Mouse (Mus musculus) heart, embryonic 10.5 days (tissue): ENCODE data around the gene Mapk8ip1. TPM values are rescaled to one million over a fixed set of nuclear protein-coding genes. Genes with fewer than 3 reads are reported as not detected.
"Not testable (repeated sequence)": the region's sequence is repeated elsewhere in the genome, so short reads cannot be mapped to it uniquely, and the experiment has no call there.

Experiments used
- DNase-seq: peaks from one replicate; pipeline ENCODE4 v3.0.0-alpha.2; 2017; ENCODE audit warnings: low spot score
- H3K27ac ChIP-seq: fragments of 300-500 bp; sonication (generic); 2 replicates; pipeline ENCODE4 v1.5.1; 2016; ENCODE audit warnings: mild to moderate bottlenecking
- H3K27me3 ChIP-seq: fragments of 300-500 bp; sonication (generic); 2 replicates; pipeline ENCODE4 v1.6.1; 2016; ENCODE audit warnings: mild to moderate bottlenecking; ENCODE audit not compliant: poor library complexity, insufficient read depth, severe bottlenecking
- H3K36me3 ChIP-seq: fragments of 300-500 bp; sonication (generic); 2 replicates; pipeline ENCODE4 v1.6.1; 2016; ENCODE audit warnings: mild to moderate bottlenecking, moderate library complexity
- H3K4me1 ChIP-seq: fragments of 300-500 bp; sonication (generic); 2 replicates; pipeline ENCODE4 v1.6.1; 2016; ENCODE audit warnings: mild to moderate bottlenecking
- H3K4me3 ChIP-seq: fragments of 300-500 bp; sonication (generic); 2 replicates; pipeline ENCODE4 v1.5.1; 2016; ENCODE audit warnings: mild to moderate bottlenecking, moderate library complexity
- H3K9me3 ChIP-seq: fragments of 300-500 bp; sonication (generic); 2 replicates; pipeline ENCODE4 v1.6.1; 2016; ENCODE audit warnings: mild to moderate bottlenecking, moderate library complexity
- WGBS: fragments of 180-500 bp; shearing (Covaris S2); methylation state at CpG from one replicate; pipeline ENCODE4 v1.1.7; 2016; 5-methylcytosine and 5-hydroxymethylcytosine counted together
- polyA plus RNA-seq: library from polyadenylated mRNA; unstranded; fragments of >200 nt; fragmentation: Nextera tagmentation; extraction: Ambion mirVana; gene quantifications from 2 replicates; pipeline ENCODE4 v1.2.1, GENCODE M21; 2016

Mapk8ip1 gene
- polyA plus RNA-seq, 1 experiment from 2014 or later = 18.2 TPM

- Histone ChIP-seq H3K27ac (no peak overlapping the region), H3K9me3 (no peaks in the 10 kb centered on the region), H3K4me3 (no peak overlapping the region), H3K36me3 (peaks cover 73% of the 10 kb centered on the region), H3K4me1 (peaks cover 46% of the 10 kb centered on the region), H3K27me3 (no peaks in the 10 kb centered on the region)
- DNase-seq = no peak
- 69% methylated on average over 10 of the region's 10 CpGs for WGBS
Measured at GRCm38 (mm10) chr2:92422388-92423135, 21.5 kb upstream of the Mapk8ip1 start.

- WGBS = 89% methylated on average over 7 of the region's 7 CpGs
- no peak overlapping the region for H3K4me3 ChIP-seq
- peaks cover 40% of the 10 kb centered on the region for H3K4me1 ChIP-seq
- H3K27me3 ChIP-seq = no peaks in the 10 kb centered on the region
- no peak for DNase-seq
- H3K27ac ChIP-seq = no peak overlapping the region
- H3K9me3 ChIP-seq = no peaks in the 10 kb centered on the region
- peaks cover 79% of the 10 kb centered on the region for H3K36me3 ChIP-seq
Measured at GRCm38 (mm10) chr2:92421723-92422387, 20.8 kb upstream of the Mapk8ip1 start.

GRCm38 (mm10) chr2:92411705-92412104, 10.6 kb upstream of the Mapk8ip1 start:
- WGBS = 88% methylated on average over 10 of the region's 10 CpGs
- DNase-seq = no peak

GRCm38 (mm10) chr2:92408309-92409045, 7.4 kb upstream of the Mapk8ip1 start:
- H3K27ac ChIP-seq = no peak overlapping the region
- no peak for DNase-seq
- H3K27me3 ChIP-seq = no peaks in the 10 kb centered on the region
- no peak overlapping the region for H3K4me3 ChIP-seq
- H3K4me1 ChIP-seq = peaks cover 4% of the 10 kb centered on the region
- H3K36me3 ChIP-seq = peaks cover 92% of the 10 kb centered on the region
- H3K9me3 ChIP-seq = no peaks in the 10 kb centered on the region
- WGBS = 89% methylated on average over 18 of the region's 18 CpGs

More at GRCm38 (mm10) chr2:92411705-92412104, 10.6 kb upstream of the Mapk8ip1 start:
- Histone ChIP-seq H3K4me1 (no peaks in the 10 kb centered on the region), H3K27ac (no peak overlapping the region), H3K9me3 (no peaks in the 10 kb centered on the region), H3K36me3 (peaks cover 94% of the 10 kb centered on the region), H3K27me3 (no peaks in the 10 kb centered on the region), H3K4me3 (no peak overlapping the region)

- H3K27ac ChIP-seq = no peak overlapping the region
- H3K4me1 ChIP-seq = peaks cover 10% of the 10 kb centered on the region
- H3K27me3 ChIP-seq = peaks cover 15% of the 10 kb centered on the region
- peaks cover 65% of the 10 kb centered on the region for H3K36me3 ChIP-seq
- DNase-seq = no peak
- no peak overlapping the region for H3K4me3 ChIP-seq
- WGBS = 93% methylated on average over 7 of the region's 7 CpGs
- H3K9me3 ChIP-seq = no peaks in the 10 kb centered on the region
Measured at GRCm38 (mm10) chr2:92405687-92406086, 4.6 kb upstream of the Mapk8ip1 start.

- no peak for DNase-seq
- H3K27me3 ChIP-seq = peaks cover 24% of the 10 kb centered on the region
- peaks cover 56% of the 10 kb centered on the region for H3K36me3 ChIP-seq
- no peak overlapping the region for H3K4me3 ChIP-seq
- no peak overlapping the region for H3K27ac ChIP-seq
- peaks cover 12% of the 10 kb centered on the region for H3K4me1 ChIP-seq
- H3K9me3 ChIP-seq = no peaks in the 10 kb centered on the region
- 79% methylated on average over 6 of the region's 6 CpGs for WGBS
Measured at GRCm38 (mm10) chr2:92404737-92405136, 3.7 kb upstream of the Mapk8ip1 start.

GRCm38 (mm10) chr2:92403776-92404319, 2.8 kb upstream of the Mapk8ip1 start:
- no peaks in the 10 kb centered on the region for H3K9me3 ChIP-seq
- peaks cover 47% of the 10 kb centered on the region for H3K36me3 ChIP-seq
- 87% methylated on average over 5 of the region's 5 CpGs for WGBS
- H3K27ac ChIP-seq = no peak overlapping the region
- DNase-seq = no peak
- no peak overlapping the region for H3K4me3 ChIP-seq
- H3K27me3 ChIP-seq = peaks cover 33% of the 10 kb centered on the region
- peaks cover 12% of the 10 kb centered on the region for H3K4me1 ChIP-seq

GRCm38 (mm10) chr2:92402591-92403326, 1.7 kb upstream of the Mapk8ip1 start:
- H3K4me1 ChIP-seq = peaks cover 12% of the 10 kb centered on the region
- H3K27me3 ChIP-seq = peaks cover 33% of the 10 kb centered on the region
- peaks cover 38% of the 10 kb centered on the region for H3K36me3 ChIP-seq
- no peak overlapping the region for H3K27ac ChIP-seq
- H3K4me3 ChIP-seq = no peak overlapping the region
- no peak for DNase-seq
- H3K9me3 ChIP-seq = no peaks in the 10 kb centered on the region
- WGBS = 69% methylated on average over 4 of the region's 4 CpGs

GRCm38 (mm10) chr2:92400682-92401081, 381 bp downstream of the Mapk8ip1 start:
- Histone ChIP-seq H3K36me3 (peaks cover 21% of the 10 kb centered on the region), H3K4me3 (peak overlapping the region; percentile 74)

GRCm38 (mm10) chr2:92399877-92400276, 1.2 kb downstream of the Mapk8ip1 start:
- WGBS = 65% methylated on average over 4 of the region's 4 CpGs
- not testable (repeated sequence) for DNase-seq, H3K4me3 ChIP-seq, H3K27ac ChIP-seq, H3K9me3 ChIP-seq
- Histone ChIP-seq H3K36me3 (peaks cover 13% of the 10 kb centered on the region), H3K27me3 (peaks cover 50% of the 10 kb centered on the region), H3K4me1 (peaks cover 11% of the 10 kb centered on the region)

More at GRCm38 (mm10) chr2:92400682-92401081, 381 bp downstream of the Mapk8ip1 start:
- no peak for DNase-seq
- Histone ChIP-seq H3K27me3 (peaks cover 45% of the 10 kb centered on the region), H3K9me3 (no peaks in the 10 kb centered on the region), H3K27ac (peak overlapping the region; percentile 59; the same call in 1 of the 2 replicates), H3K4me1 (peaks cover 12% of the 10 kb centered on the region)
- 5% methylated on average over 22 of the region's 22 CpGs for WGBS

- Histone ChIP-seq H3K36me3 (no peaks in the 10 kb centered on the region), H3K4me1 (peaks cover 18% of the 10 kb centered on the region), H3K27me3 (peaks cover 73% of the 10 kb centered on the region), H3K4me3 (no peak overlapping the region), H3K27ac (no peak overlapping the region), H3K9me3 (no peaks in the 10 kb centered on the region)
- 65% methylated on average over 1 of the region's 1 CpGs for WGBS
- DNase-seq = no peak
Measured at GRCm38 (mm10) chr2:92397436-92397835, 3.6 kb downstream of the Mapk8ip1 start.

GRCm38 (mm10) chr2:92395535-92395934, 5.5 kb downstream of the Mapk8ip1 start:
- 80% methylated on average over 3 of the region's 3 CpGs for WGBS
- Histone ChIP-seq H3K4me1 (peaks cover 28% of the 10 kb centered on the region), H3K9me3 (no peaks in the 10 kb centered on the region), H3K27me3 (peaks cover 77% of the 10 kb centered on the region), H3K27ac (no peak overlapping the region), H3K4me3 (no peak overlapping the region), H3K36me3 (no peaks in the 10 kb centered on the region)
- DNase-seq = no peak
